Mouse (Mus musculus): ENCODE measurements around the gene Srbd1.

Gene Srbd1

DNA sequence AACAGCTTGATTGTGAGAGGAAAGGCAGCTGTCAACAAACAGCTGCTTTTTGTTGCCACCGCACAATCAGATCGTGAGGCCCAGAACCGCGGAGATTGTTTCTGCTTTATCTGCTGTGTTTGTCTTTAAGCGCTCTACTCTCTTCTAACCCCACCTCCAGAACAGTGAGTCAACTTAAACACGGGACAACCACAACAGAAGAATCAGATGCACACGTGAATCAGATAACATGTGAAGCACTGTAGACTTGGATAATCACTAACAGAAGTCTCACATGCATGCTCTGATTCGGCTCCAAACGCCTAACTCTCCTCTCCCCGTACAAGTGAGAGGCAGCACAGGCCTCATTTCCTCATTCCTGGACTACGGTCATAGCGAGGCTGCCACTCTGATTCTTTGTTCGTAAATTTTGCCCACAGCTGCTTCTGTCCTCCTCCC, 106.7 kb downstream of the Srbd1 start:
- ATAC-seq (ENCODE audit: insufficient number of reproducible peaks, low FRiP score, low TSS enrichment) = no peak

DNA sequence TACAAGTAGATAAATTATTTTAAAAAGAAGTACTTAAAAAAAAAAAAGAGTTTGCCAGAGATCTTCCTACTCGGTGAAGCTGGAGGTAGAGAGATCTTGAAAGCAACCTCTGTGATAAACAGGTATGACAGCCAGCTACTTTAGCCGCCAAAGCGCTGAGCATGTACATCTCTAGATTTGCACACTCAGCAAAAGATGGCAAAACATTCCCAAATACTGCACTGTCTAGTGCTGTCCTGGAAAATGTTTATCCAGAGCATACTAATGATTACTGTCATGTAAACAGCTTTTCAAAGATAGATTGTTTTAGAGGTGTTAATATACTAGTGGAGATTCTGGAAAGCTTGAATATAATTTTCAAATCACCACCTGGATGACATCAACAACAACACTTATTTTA, 109.4 kb downstream of the Srbd1 start:
- ATAC-seq (ENCODE audit: insufficient number of reproducible peaks, low FRiP score, low TSS enrichment) = no peak

DNA sequence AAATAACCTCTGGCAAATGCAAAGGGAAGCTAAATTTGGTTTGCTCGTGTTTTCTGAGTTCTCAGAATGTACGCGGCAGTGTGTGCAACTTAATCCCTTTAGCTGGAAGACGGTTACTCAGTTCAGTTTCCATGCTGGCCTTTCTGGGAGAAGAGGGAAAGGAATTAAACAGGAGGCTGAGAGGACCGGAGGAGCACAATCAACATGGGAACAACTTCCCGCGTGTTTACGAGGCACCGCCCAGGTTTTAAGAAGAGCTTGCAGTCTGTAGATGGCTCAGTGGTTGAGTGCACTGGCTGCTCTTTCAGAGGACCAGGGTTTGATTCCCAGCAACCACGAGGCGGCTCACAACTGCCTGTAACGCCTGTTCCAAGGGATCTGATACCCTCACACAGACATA, 109.8 kb downstream of the Srbd1 start:
- no peak for ATAC-seq (ENCODE audit: insufficient number of reproducible peaks, low FRiP score, low TSS enrichment)

DNA sequence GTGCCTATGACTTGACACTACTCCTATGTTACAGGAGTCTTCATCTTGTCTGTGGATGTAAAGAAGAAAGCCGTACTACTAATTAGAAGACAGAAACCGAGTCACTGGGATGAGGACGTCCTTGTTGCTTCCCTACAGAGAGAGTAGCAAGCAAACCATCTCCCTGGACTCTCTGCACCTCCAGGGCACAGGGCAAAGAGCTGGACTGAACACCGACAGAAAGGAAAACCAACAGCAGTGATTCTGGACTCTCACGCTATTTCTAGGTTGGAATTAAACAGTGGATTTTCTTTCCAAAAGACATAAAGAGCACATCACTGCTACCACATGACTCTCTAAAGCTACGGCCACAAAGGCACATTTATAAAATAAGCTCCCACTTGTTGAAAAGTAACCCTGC, 110.3 kb downstream of the Srbd1 start:
- no peak for ATAC-seq (ENCODE audit: insufficient number of reproducible peaks, low FRiP score, low TSS enrichment)

DNA sequence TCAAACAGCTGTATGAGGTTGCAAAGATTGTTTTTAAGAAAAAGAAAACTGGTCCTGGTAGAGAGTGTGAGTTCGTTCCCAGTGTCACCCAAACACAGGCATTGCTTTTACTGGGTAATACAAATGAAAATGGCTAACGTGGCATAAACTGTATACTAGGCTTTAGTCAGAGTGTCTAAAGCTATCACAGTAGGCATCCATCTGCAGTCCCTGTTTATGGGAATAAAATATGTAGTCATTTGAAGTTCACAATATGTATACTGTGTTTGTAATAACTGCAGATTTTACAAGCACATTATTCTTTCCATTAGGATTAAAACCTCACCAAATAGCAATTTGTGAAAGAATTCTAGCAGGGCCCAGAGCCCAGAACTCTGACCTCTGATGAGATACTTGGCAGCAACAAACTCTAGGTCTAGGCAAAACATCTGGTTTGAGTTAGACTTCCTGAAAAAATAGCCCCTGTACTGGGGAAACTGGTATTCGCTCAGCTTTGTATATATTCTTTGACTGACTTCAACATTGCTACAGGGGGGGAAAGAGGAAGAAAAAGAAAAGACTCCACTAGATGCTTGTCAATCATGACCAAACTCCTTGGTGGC, 112.8 kb downstream of the Srbd1 start:
- ATAC-seq (ENCODE audit: insufficient number of reproducible peaks, low FRiP score, low TSS enrichment) = no peak

DNA sequence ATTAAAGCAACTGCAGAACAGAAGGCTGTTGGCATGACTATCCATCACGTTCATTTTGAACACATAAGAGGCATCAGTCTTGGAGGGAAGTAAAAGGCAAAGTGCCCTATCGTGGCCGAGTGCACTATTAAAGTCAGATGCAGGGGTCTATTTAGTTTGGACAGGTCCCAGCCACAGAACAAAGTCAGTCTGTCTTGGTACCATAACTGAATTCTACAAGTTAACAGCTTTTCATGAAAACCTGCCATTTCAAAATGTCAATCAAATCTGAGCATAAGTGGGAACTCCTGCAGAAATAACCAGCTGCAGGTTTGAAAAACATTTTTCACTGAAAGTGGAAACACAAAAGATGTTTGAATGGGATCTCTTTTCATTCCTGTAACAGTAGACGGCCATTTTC, 115.0 kb downstream of the Srbd1 start:
- no peak for ATAC-seq (ENCODE audit: insufficient number of reproducible peaks, low FRiP score, low TSS enrichment)

DNA sequence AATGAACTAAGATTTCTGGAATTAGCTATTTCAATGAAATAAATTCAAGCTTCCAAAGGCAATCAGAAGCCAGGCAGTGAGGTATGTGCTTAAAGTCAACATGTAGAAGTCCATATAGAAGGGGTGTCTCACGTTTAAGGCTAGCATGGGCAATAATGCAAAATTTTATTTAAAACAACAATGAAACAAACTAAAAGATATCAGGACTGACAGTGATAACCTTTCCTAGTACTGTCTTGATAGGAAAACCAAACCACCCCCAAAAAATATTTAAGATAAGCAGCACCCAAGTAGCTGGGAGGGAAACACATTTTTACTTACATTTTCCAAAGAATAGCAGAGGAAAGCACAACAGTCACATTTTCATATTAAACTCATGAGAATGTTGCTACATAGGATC, 115.8 kb downstream of the Srbd1 start:
- ATAC-seq (ENCODE audit: insufficient number of reproducible peaks, low FRiP score, low TSS enrichment) = no peak

DNA sequence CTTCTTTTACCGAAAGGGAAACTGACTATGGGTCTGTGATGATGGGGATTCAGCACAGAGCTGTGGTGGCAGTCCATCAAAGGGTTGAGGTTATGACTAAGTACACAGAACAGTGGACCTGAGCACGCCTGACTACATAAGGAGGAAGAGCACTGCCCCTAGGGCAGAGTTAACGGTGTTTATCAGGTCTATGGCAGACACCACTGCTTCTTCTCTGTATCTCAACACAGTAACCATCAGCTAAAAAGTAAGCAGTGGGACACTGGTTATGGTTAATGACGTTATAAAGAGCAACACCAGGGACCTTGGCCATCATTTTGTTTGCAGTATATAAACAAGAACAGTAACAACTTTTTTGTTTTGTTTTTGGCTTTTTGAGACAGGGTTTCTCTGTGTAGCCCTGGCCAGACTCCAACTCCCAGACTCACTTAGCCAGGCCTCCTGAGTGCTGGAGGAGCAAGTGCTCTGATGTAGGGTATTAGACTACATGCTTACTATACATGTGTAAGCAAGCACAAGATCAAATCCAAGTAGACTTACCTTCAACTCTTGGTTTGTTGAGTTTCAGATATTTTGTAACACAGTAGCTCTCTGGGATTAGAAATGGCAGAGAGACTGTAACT, 117.3 kb downstream of the Srbd1 start:
- no peak for ATAC-seq (ENCODE audit: insufficient number of reproducible peaks, low FRiP score, low TSS enrichment)

DNA sequence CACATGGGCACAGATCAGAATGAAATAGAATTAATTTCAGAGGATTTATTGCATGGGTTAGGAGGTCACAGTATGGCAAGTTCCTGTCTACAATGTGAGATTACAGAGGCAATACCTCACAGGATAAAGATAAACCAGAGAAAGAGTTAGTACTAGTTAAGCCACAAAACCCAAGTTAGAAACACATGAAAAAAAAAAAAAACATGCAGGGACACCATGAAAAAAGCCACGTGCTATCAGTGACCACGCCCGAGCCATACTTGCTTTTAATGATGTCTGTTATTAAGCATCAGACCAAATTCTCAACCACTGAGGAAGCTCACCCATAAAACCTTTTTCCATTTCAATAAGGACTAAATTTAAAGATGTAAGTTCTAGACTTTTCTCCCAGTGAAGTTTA, 120.4 kb downstream of the Srbd1 start:
- ATAC-seq (ENCODE audit: insufficient number of reproducible peaks, low FRiP score, low TSS enrichment) = no peak

DNA sequence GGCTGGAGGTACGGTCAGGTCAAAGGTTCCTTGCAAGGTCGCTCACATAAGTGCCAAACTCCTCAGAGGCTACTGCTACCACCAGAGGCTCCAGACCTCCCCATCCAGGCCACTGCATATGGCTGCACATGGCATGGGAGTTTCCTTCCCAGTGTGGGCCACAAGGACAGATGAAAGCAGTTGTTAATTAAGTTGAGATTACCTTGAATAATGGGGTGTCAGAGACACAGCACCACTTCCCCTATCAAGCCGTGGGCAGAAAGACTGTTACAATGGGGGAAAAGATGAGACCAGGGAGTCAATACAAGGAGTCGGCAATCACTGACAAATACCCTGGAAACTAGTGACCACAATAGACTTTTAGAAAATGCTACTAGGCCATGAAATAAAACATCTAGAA, 122.6 kb downstream of the Srbd1 start:
- ATAC-seq (ENCODE audit: insufficient number of reproducible peaks, low FRiP score, low TSS enrichment) = no peak

DNA sequence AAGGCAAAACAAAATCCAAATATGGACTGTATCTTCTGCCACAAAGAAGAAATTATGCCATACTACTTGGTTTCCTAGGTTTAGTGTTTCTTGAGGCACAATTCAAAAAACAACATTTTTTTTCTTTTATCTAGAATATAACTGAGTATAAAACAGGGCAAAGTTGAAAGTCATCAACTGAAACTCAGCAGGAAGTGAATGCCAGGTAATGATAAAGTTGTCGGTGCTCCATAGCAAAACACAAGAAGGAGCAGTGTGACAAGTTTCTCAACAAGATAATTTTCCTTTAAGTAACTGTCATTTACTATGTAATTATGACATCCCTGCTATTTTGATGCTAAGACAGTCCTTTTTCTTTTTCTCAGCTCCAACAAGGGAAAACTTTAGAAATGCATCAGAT, 123.2 kb downstream of the Srbd1 start:
- ATAC-seq (ENCODE audit: insufficient number of reproducible peaks, low FRiP score, low TSS enrichment) = no peak

DNA sequence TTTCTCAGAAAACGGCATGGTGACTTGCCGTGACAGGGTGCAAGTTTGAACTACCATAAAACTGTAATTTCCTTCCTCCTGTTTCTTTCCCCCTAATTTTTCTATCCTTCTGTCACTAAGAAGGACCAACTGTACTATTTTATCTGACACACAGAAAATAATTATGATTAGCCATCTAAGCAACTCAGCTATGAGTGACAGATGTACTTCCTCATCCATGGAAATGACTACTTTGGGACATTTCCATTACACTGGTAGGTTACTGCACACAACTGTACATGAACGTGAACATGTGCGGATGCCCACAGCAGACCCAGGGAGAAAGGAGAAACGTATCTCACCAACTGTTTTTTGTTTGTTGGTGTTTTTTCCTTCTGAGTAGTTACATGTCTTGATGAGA, 123.7 kb downstream of the Srbd1 start:
- ATAC-seq (ENCODE audit: insufficient number of reproducible peaks, low FRiP score, low TSS enrichment) = no peak

DNA sequence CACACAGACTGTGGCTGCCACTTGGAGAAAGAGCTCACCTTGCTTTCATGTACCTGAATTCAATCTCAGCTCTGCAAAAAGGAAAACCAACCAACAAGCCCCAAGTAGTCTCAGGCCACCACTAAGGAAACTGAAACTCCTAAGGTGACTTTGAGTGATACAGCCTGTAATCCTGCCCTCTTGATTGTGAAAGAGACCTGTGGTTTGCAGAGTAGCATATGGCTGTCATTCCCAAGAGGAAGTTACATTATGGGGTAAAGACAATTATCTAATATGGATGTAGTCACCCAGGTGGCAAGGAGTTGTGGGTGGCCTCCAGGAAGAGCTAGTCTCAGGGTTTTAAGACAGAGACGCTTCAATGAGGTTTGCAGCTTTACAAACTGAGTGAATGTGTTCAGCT, 125.2 kb downstream of the Srbd1 start:
- no peak for ATAC-seq (ENCODE audit: insufficient number of reproducible peaks, low FRiP score, low TSS enrichment)

DNA sequence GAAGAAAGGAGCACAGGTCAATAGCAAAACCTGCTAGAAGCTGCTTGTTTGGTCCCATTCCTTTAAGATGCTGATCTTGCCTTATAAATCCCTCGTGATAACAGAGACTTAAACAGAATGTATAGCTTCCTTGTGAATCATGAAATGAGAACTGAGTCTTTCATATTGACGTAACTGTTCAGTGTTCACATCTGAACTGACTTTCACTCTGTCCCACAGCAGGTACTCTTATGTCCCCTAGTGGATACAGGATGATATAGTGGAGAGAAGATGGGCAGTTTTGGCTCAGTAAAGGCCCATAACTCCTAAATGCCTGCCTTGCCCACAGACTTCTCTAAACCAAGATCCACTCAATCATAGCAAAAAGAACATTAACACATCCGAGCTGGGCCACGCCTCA, 130.7 kb downstream of the Srbd1 start:
- ATAC-seq (ENCODE audit: insufficient number of reproducible peaks, low FRiP score, low TSS enrichment) = no peak

DNA sequence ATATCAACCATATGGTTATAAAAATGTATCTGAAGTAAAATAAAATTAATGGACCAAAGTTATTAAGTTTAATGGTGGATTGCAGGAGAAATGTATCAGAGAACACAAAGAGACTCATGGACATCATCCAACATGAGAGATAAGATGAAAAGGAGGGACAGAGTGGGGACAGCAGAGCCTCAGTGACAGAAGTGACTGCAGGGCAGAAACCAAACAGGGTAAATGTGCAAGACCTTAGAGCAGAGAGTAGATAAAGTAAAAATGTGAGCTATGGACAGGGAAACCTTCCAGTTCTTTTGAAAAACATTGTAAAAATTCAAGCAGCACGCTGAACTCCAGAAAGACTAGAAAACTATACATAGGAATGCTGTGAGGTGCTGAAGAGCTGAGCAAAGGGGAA, 132.4 kb downstream of the Srbd1 start:
- ATAC-seq (ENCODE audit: insufficient number of reproducible peaks, low FRiP score, low TSS enrichment) = no peak

DNA sequence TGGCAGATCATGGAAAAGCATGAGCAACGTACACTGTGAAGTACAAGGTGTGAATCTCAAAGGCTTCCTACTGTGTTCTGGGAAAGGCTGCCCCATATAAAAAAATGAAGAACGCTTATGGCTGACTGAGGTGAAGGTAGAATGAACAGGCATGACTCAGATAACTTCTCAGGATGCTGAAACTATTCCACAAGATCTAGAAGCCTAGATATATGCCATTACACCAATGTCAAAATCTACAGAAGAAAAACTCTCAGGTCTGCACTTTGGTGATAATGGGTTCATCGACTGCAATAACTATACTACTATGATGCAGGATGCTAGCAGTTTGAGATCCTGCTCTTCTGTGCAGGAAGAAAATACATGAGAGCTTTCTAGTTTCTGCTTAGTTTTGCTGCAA, 133.1 kb downstream of the Srbd1 start:
- ATAC-seq (ENCODE audit: insufficient number of reproducible peaks, low FRiP score, low TSS enrichment) = no peak

DNA sequence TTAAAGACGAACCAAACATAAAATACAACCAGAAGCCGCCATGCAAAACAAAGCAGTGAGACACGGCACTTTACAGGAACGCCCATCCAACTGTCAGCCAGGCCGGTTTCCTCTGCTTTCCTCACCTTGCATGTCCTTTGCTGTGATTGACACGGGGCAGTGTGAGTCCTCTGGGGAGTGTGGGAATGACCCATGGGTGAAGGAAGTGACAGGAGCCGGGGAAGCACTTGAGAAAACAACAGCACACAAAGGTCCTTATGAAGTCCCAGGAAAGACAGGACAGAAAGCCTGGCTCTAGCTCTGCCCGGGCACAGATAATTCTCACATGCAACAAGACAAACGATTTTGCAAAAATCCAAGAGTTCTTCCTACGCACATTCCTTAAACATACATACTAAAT, 136.6 kb downstream of the Srbd1 start:
- no peak for ATAC-seq (ENCODE audit: insufficient number of reproducible peaks, low FRiP score, low TSS enrichment)

DNA sequence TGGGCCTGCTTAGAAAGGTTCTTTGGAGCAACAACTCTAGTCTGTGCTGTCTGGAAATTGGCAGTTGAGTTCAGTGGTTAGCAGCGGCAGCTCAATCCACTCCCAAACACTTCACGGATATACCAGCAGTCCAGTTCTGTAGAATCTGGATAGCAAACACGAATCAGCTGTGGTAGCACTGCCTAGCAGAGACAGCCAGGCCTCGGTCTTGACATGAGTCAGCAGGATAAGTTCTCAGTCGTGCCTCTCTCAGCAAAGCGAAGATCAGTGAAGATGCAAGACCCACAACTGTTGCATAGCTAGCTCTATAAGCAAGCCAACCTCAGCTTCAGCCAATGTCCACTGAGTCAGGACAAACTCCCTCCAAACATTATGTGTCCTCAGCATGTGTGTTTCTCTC, 142.9 kb downstream of the Srbd1 start:
- ATAC-seq (ENCODE audit: insufficient number of reproducible peaks, low FRiP score, low TSS enrichment) = no peak

DNA sequence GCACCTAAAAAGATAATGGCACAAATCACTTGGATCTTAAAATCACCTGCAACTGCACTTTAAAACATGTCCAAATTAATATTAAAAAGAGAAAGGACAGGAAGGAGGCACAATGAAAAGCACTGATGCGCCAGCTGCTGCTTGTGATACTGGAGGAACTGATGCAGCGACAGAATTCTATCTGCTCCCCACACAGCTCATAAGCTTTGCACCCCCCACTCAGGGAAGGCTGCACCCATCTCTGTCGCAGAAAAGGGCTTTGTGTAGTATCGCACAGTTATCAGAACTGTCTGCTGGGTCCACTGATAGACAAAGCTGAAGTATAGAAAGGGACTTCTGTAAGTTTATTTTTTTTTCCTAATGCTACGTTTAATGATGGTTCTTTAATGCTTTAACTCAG, 143.3 kb downstream of the Srbd1 start:
- no peak for ATAC-seq (ENCODE audit: insufficient number of reproducible peaks, low FRiP score, low TSS enrichment)

DNA sequence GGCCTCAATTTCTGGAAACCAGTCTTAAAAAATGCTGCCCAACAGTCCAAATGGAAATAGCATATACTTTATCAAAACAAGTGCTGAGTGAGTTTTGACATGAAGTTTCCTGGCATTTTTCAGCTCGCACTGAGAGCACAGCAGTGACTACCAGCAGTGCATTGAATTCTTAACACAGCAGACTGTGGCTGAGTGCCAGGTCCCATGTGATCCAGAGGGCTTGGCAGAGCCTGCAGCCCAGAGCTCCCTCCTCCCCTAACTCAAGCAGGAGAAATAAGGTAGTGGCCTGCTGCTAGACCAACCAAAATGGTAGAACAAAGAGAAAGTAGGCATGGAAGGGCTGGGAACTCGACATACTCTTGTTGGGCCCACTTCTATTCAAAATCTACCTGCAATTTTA, 149.2 kb downstream of the Srbd1 start:
- no peak for ATAC-seq (ENCODE audit: insufficient number of reproducible peaks, low FRiP score, low TSS enrichment)

DNA sequence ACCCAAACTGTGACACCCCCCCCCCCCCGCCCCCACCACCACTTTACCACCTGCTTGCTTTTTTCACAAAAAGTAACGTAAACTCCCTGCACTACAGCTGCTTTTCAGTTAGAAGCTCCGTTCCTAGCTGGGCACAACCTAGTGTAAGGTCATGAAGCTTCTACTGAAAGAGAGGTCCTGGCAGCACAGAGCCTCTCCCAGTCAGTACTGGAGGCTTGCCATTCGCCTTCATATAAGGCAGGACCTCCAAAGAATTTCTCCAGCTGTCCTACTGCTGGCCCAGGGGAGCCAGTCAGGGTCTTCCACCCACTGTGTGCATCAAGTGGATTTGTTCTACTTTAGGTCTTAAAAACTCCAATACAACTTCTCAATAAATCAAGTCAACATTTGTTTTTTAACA, 149.9 kb downstream of the Srbd1 start:
- ATAC-seq (ENCODE audit: insufficient number of reproducible peaks, low FRiP score, low TSS enrichment) = no peak

DNA sequence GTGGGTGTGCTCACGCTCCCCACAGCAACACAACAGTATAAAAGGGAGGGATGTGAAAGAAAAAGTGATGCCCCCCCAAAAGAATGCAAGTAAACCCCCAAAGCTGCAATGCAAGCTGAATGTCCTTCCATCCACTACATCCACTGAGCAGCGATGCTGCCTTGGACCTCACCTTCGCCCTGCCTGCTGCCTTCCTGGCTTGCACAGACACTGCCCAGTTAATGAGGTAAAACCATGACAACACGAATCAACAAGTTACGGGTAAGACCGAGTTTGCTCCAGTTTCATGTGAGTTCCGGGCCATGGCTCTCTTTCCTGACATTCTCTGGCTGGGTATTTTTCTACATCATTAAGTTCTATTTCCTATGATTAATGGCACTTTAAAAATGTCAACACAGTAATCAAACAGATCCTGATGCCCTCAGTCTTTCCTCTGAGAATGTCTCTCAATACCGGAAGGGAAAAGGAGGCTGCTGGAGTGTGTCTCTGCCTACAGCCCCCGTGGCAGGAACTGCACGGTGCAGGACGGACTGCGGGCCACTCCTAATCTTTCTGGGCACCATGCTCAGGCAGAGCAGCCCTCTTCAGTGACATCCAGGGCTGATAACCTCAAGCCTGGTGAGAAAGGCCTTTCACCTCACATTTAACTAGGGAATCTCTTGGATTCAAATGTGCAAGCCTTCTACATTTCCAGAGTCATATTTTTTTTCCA, 155.8 kb downstream of the Srbd1 start:
- no peak for ATAC-seq (ENCODE audit: insufficient number of reproducible peaks, low FRiP score, low TSS enrichment)

Data from cerebellum, adult (tissue).